Mouse (Mus musculus): ENCODE results near the gene Foxj2. TPM values are rescaled to one million over a fixed set of nuclear protein-coding genes. Genes with fewer than 3 reads are reported as not detected.

The Foxj2 gene
- polyA plus RNA-seq, 1 experiment from 2014 or later = 19.6 TPM

GRCm38 (mm10) chr6:122795254-122795935 lies 24.3 kb upstream of the Foxj2 start:
- H3K27me3 ChIP-seq = peaks cover 4% of the 10 kb centered on the region
- peak; percentile 31 for ATAC-seq
- in situ Hi-C loops (cut with MboI; ENCODE audit: low pct_unique_long_range_greater_than_20kb) = no loop called here
- TF ChIP-seq CTCF (IDR thresholded peaks at IDR 0.05) = no peak
- POLR2A ChIA-PET = no interaction called here
- CTCF ChIA-PET = interaction anchor here (0.7 to 1.9 kb wide), 4 partner anchors 9 to 134 kb away, joined by 3 to 7 read pairs (median 5); no protein-coding TSS in a partner anchor
- DNase-seq (ENCODE audit: low read depth, low spot score) = no peak

GRCm38 (mm10) chr6:122800640-122801300 lies 18.9 kb upstream of the Foxj2 start:
- TF ChIP-seq CTCF (IDR thresholded peaks at IDR 0.05) = no peak
- DNase-seq (ENCODE audit: low read depth, low spot score) (no peak), ATAC-seq (no peak)
- ChIA-PET POLR2A (no interaction called here), CTCF (interaction anchor here (0.9 kb wide), 2 partner anchors 25 to 140 kb away, joined by 3 read pairs; no protein-coding TSS in a partner anchor)
- in situ Hi-C loops (cut with MboI; ENCODE audit: low pct_unique_long_range_greater_than_20kb) = no loop called here
- H3K27me3 ChIP-seq = peaks cover 16% of the 10 kb centered on the region

- ChIA-PET CTCF (interaction anchor here (0.9 kb wide), 2 partner anchors 26 to 140 kb away, joined by 3 read pairs; no protein-coding TSS in a partner anchor), POLR2A (no interaction called here)
- peaks cover 16% of the 10 kb centered on the region for H3K27me3 ChIP-seq
- in situ Hi-C loops (cut with MboI; ENCODE audit: low pct_unique_long_range_greater_than_20kb) = no loop called here
- TF ChIP-seq CTCF (IDR thresholded peaks at IDR 0.05) = no peak
- ATAC-seq = no peak
- DNase-seq (ENCODE audit: low read depth, low spot score) = no peak
Observed at GRCm38 (mm10) chr6:122801301-122801800, 18.4 kb upstream of the Foxj2 start, which contains the start of gene Slc2a3. Gene Slc2a3 (minus strand): TSS chr6:122801640.

- ATAC-seq = no peak
- TF ChIP-seq CTCF (IDR thresholded peaks at IDR 0.05) = no peak
- ChIA-PET CTCF (no interaction called here), POLR2A (no interaction called here)
- in situ Hi-C loops (cut with MboI; ENCODE audit: low pct_unique_long_range_greater_than_20kb) = no loop called here
- no peak for DNase-seq (ENCODE audit: low read depth, low spot score)
- H3K27me3 ChIP-seq = peaks cover 16% of the 10 kb centered on the region
Observed at GRCm38 (mm10) chr6:122801801-122802514, 17.8 kb upstream of the Foxj2 start.

- peaks cover 12% of the 10 kb centered on the region for H3K27me3 ChIP-seq
- ATAC-seq = peak; percentile 86
- ChIA-PET CTCF (interaction anchor here (0.9 to 1.7 kb wide), 3 partner anchors 9 to 76 kb away, joined by 3 to 7 read pairs (median 5); no protein-coding TSS in a partner anchor), POLR2A (no interaction called here)
- no peak for DNase-seq (ENCODE audit: low read depth, low spot score)
- in situ Hi-C loops (cut with MboI; ENCODE audit: low pct_unique_long_range_greater_than_20kb) = no loop called here
- TF ChIP-seq CTCF (IDR thresholded peaks at IDR 0.05) = peak; percentile 82
Observed at GRCm38 (mm10) chr6:122804418-122804817, 15.3 kb upstream of the Foxj2 start.

GRCm38 (mm10) chr6:122810022-122810614 lies 9.6 kb upstream of the Foxj2 start:
- ChIA-PET CTCF (no interaction called here), POLR2A (no interaction called here)
- DNase-seq (ENCODE audit: low read depth, low spot score) (no peak), ATAC-seq (no peak)
- TF ChIP-seq CTCF (IDR thresholded peaks at IDR 0.05) = peak; percentile 8
- no peaks in the 10 kb centered on the region for H3K27me3 ChIP-seq
- in situ Hi-C loops (cut with MboI; ENCODE audit: low pct_unique_long_range_greater_than_20kb) = no loop called here

GRCm38 (mm10) chr6:122810615-122811279 lies 9.0 kb upstream of the Foxj2 start:
- TF ChIP-seq CTCF (IDR thresholded peaks at IDR 0.05) = no peak
- CTCF ChIA-PET = no interaction called here
- H3K27me3 ChIP-seq = no peaks in the 10 kb centered on the region
- ATAC-seq (peak; percentile 98), DNase-seq (ENCODE audit: low read depth, low spot score) (peak; percentile 97)
- in situ Hi-C loops (cut with MboI; ENCODE audit: low pct_unique_long_range_greater_than_20kb) = no loop called here
- POLR2A ChIA-PET = no interaction called here

- ChIA-PET POLR2A (no interaction called here), CTCF (interaction anchor here (2.1 kb wide), 1 partner anchor 59 kb away, joined by 6 read pairs; no protein-coding TSS in a partner anchor)
- H3K27me3 ChIP-seq = no peaks in the 10 kb centered on the region
- ATAC-seq (peak; percentile 93), DNase-seq (ENCODE audit: low read depth, low spot score) (no peak)
- in situ Hi-C loops (cut with MboI; ENCODE audit: low pct_unique_long_range_greater_than_20kb) = no loop called here
- no peak for TF ChIP-seq CTCF (IDR thresholded peaks at IDR 0.05)
Observed at GRCm38 (mm10) chr6:122811280-122811652, 8.4 kb upstream of the Foxj2 start.

- in situ Hi-C loops (cut with MboI; ENCODE audit: low pct_unique_long_range_greater_than_20kb) = no loop called here
- no peaks in the 10 kb centered on the region for H3K27me3 ChIP-seq
- CTCF ChIA-PET = interaction anchor here (0.9 to 2.1 kb wide), 2 partner anchors 12 to 58 kb away, joined by 3 to 6 read pairs; no protein-coding TSS in a partner anchor
- DNase-seq (ENCODE audit: low read depth, low spot score) (no peak), ATAC-seq (peak; percentile 42)
- POLR2A ChIA-PET = interaction anchor here (0.6 kb wide), 1 partner anchor 124 kb away, joined by 4 read pairs; no protein-coding TSS in a partner anchor
- no peak for TF ChIP-seq CTCF (IDR thresholded peaks at IDR 0.05)
Observed at GRCm38 (mm10) chr6:122811771-122812600, 7.7 kb upstream of the Foxj2 start.
